Mouse (Mus musculus): ENCODE results near the gene Plekha7.
A peak's percentile ranks its signal among the peaks of the same experiment; 100 is the strongest.

Gene Plekha7

DNA sequence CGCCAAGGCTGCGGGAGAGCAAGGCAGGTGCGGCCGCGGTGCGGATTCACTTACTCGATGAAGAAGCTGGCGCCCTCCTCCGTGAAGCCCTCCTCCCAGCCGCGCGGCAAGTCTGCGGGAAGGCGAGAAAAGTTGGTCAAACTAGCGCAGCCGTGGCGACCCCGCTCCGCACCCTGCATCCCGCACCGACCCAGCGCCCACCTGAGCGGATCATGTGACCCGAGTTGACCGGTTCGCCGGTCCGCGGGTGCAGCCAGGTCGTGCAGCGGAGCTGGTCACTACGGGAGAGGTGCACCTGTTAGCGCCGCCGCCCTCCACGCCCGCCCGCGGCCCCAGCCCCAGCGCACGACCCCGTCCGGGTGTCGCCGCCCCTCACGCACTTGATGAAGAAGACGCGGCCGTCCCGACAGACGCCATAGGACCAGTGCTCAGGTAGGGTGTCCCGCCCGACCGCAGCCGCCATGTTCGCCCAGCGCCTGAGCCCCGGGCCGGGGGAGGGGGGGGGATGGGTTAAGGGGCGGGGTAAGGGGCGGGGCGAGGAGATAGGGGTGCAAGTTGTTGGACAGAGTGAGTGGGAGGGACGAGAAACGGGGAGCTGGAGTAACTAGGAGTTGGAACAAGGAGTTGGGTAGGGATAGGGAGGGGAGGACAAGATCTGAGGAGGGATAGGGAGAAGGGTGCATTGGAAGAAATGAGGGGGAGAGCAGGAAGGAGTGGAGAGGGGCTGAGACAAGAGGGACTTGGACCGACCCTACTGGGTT, at the start of gene Plekha7:
Gene Plekha7, minus strand, starts transcription at position 506 of the 761 bp plus-strand sequence.
- DNase-seq, result peak; percentile 68

GRCm38 (mm10) chr7:116336226-116336625, 28.1 kb upstream of the Plekha7 start:
- peak; percentile 77 for DNase-seq

- DNase-seq, result no peak
These were observed 27.0 kb upstream of the Plekha7 start for GRCm38 (mm10) chr7:116335133-116335532.

GRCm38 (mm10) chr7:116334669-116335038, 26.5 kb upstream of the Plekha7 start:
- no peak for DNase-seq

GRCm38 (mm10) chr7:116333713-116334668, 25.8 kb upstream of the Plekha7 start, which contains the start of gene Rps13:
Gene Rps13 (minus strand): TSS chr7:116334195.
- peak; percentile 98 for DNase-seq

- no peak for DNase-seq
These were observed 23.1 kb upstream of the Plekha7 start for GRCm38 (mm10) chr7:116331246-116331645.

DNA sequence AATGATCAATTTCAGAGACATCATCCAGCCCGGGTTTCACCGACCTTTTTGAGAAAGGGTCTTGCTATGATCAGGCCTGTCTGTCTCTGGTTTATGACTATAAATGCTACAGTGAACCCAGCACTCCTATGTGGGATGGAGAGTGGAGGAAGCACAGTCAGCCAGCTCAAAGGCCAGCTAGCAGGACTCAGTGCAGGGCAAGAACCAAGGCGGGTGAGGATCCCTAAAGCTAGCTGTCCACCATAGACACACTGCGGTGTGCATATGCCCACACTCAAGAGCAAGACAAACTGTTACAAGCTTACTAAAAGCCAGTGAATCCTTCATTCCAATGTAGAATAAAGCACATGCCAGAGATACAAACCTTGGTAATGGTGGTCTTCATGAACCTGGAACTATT, 21.7 kb upstream of the Plekha7 start:
- DNase-seq, result no peak

DNA sequence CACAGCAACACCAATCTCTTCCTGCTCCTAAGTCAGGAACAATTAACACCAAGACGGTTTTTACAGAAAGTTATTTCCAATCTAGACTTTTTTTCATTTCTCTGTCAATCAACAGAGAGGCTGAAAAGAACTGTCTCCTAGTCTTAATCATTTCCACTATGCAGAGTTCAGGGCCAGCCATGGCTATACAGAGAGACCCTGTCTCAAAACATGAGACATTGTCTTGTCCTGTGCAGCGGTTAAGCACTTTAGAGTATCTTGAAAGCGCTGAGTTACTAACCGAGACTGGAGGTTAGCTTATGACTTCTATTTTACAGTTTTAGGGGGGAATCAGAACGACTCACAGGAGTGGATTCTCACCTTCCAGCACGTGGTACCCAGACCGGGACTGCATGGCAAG, 20.6 kb upstream of the Plekha7 start:
- no peak for DNase-seq

DNA sequence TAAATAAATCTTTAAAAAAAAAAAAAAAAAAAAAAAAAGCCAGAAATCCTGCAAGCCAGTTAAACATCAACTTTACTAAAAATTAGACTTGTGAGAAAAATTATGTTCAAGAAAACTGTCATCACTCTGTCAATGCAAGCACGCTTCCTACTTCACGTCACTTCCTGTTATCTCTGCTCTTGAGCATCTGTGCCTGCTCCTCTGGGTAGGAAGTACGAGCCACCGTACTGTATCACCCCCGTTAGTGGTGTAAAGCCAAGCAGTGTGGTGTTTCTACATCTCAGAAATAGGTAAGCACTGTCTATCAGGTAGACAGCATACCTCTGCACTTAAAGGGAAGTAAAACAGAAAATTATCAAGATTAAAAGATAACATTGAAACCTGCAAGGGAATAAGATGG, 19.7 kb upstream of the Plekha7 start:
- DNase-seq, result peak; percentile 37

DNA sequence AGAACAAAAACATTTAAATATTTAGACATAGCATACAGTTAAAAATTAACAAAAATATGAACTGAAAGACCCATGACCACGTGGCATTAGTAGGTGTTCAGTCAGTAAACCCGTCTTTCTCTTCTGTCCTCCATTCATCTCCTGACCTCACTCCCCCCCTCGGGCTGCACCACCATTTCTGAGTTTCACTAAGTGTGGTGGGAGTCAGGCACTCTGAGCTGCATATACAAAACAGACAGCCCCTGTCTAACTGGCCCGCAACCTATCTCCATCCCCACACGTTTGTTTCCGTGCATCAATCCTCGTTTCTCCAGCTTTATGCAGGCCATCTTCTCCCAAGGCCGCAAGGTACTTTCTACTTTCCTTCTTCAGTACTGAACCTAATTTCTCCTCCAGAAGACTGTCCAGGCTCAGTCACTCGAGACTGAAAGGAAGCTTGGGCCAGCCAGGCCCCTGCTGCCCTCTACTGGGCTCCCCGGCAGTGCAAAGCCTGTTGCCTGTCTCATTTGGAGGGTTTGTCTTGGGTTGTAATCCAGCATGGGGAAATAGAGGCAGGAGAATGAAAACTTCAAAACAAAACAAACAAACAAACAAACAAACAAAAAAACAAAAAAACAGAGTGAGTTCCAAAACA, 15.3 kb upstream of the Plekha7 start:
- peak; percentile 71 for DNase-seq

- peak; percentile 65 for DNase-seq
These were observed 1.3 kb upstream of the Plekha7 start for GRCm38 (mm10) chr7:116309456-116309855.

GRCm38 (mm10) chr7:116308632-116308991, 436 bp upstream of the Plekha7 start:
- peak; percentile 58 for DNase-seq

DNA sequence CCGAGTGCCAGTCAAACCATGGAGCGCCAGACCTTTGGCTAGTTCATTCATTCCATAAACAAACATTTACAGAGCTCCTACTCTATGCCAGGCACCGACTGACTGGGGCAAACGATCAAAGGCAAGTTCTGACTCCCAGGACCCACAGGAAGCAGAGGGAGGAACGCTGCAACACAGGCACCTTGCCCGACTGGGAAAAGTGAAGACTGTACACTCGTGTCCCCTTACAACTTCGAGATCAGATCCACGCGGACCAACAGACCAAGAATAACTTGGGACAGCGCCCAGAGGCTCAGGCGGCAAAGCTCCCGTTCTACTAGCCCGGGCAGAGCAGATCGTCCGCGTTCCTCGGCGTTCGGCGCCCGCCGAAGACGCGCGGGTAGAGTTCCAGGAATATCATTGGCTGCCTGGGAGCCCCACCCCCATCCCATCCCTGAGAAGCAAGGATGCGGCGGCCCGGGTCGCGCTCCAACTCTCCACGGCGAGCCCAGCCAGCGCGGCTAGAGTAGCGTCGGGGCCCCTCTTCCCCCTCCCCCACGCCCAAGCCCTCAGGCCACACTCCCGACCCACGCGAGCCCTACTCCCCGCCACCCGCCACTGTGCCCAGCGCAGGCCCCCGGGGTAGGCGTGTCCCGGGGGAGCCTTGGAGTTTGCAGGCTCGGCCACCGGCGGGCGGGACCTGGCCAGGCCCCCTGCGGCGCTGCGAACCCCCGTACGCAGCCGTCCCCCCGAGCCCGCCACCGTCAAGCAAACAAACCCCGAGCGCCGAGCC, 891 bp downstream of the Plekha7 start:
- DNase-seq, result peak; percentile 65

DNA sequence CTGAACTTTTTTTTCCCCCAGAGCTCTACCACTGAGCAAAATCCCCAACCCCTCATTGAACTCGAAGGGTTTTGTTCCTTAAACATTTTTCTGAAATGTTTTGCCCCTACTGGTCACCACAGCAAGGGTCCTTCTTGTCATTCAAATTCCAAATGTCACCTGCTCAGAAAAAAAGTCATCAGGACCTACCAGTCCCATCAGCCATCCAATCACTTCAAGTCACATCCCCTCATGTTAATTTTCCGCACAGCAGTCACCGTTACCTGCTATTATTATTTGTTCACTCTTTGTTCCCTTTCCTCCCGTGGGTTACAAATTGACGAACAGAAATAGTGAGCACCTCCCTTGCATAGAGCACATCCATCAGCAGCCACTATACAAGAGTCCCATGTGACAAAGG, 1.6 kb downstream of the Plekha7 start:
- DNase-seq, result no peak

DNA sequence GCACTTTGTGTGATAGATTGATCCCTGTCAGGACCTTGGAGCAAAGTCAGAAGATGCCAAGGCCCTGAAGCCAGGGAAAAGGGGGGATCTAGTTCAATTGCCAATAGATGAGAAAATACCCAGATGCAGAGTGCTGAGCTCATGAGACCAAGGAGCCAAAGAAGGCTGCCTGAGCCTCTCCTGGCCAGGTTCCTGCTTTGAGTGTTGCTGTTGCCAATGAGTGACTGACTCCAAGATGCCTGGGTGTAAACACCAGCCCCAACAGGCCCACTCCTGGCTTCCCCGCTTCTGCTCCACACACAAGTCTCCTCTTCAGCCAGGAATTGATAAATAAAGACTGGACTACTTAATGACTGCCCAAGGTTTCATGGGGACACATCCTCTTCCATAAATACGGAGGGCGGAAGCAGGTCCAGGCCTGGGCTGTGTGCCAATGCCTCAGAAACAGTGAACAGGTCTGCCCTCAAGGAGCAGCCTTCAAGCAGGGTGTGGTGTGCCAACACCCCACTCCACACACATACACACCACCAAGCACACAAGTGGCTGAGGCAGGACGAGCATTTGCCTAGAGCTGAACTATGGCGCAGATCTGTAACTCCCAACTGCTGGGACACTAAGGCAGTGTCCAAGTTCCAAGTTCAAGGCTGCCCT, 6.4 kb downstream of the Plekha7 start:
- no peak for DNase-seq

- DNase-seq, result no peak
These were observed 7.0 kb downstream of the Plekha7 start for GRCm38 (mm10) chr7:116301144-116301543.

DNA sequence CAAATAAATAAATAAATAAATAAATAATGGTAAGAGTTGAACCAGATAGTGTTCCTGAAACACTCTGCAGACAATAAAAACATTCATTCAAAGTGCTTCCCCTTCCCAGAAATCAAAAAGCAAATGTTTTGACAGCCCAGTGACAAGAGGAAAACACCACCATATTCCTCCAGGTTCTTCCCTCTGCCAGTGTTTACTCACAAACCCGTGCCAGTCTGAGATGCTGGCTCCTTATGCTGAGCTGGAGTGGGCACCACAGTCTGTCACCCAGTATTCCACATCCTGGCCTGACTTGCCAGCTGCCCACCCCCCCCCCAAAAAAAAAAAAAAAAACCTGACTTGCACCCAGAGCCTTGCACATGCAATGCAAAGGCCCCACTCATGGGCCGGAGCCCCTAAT, 9.3 kb downstream of the Plekha7 start:
- DNase-seq, result no peak

- DNase-seq, result no peak
These were observed 9.8 kb downstream of the Plekha7 start for GRCm38 (mm10) chr7:116298389-116298788.

GRCm38 (mm10) chr7:116294961-116295360, 13.2 kb downstream of the Plekha7 start:
- peak; percentile 43 for DNase-seq

DNA sequence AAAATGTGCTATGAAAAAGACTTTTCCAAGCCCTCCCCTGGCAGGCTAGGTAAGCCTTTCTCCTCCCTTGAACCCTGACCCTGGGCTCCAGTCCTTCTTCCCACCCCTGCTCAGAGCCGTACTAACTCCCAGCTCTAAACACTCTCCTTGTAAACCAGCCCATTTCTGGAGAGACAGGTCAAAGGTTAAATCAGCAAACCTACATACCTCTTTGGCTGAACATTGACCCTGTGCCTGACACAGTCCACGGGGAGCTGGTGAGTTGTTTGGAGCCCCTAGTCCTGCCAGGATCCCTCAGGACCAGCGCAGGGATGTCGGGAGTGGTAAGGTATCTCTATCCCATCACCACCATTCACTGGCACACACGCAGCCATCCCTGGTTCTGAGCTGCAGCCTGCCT, 15.8 kb downstream of the Plekha7 start:
- no peak for DNase-seq

- no peak for DNase-seq
These were observed 17.6 kb downstream of the Plekha7 start for GRCm38 (mm10) chr7:116290559-116290958.

DNA sequence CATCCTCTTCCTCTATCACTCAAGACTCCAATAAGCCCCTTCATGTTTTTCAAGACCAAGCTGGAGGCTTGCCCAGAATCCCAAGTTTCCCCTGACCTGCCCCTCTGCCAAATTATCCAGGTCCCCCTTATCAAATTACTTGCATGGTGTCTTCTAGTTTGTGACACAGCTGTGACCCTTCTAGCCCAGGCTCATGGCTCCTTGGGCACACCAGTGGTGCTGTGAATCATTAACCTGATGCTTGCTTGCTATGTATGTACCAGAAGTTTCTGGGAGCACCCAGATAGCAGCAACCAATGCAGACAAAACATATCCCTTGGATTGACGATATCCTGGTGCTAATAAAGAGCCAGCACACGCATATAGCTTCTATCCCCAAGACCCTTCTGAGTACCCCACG, 19.2 kb downstream of the Plekha7 start:
- DNase-seq, result no peak
